Mouse (Mus musculus) midbrain, embryonic 16.5 days (tissue): ENCODE measurements around the gene Ergic1. TPM values are rescaled to one million over a fixed set of nuclear protein-coding genes. Genes with fewer than 3 reads are reported as not detected.
A peak's percentile ranks its signal among the peaks of the same experiment; 100 is the strongest.

Source experiments
- ATAC-seq: fragments of 200-750 bp; cut with Nextera tagmentation; 2 replicates; pipeline ENCODE4 v1.8.0; 2017; ENCODE audit warnings: moderate TSS enrichment
- H3K27ac ChIP-seq: fragments of 300-500 bp; sonication (generic); 2 replicates; pipeline ENCODE4 v1.5.1; 2014; ENCODE audit warnings: mild to moderate bottlenecking, low read length, mixed read lengths
- H3K27me3 ChIP-seq: fragments of 300-500 bp; sonication (generic); 2 replicates; pipeline ENCODE4 v1.6.1; 2014; ENCODE audit warnings: low read depth, low read length, mixed read lengths; ENCODE audit not compliant: control insufficient read depth, insufficient read depth
- H3K36me3 ChIP-seq: fragments of 300-500 bp; sonication (generic); 2 replicates; pipeline ENCODE4 v1.6.1; 2014; ENCODE audit warnings: mild to moderate bottlenecking, low read length, moderate library complexity, mixed read lengths; ENCODE audit not compliant: control insufficient read depth, insufficient read depth
- H3K4me1 ChIP-seq: fragments of 300-500 bp; sonication (generic); 2 replicates; pipeline ENCODE4 v1.6.1; 2014; ENCODE audit warnings: mild to moderate bottlenecking, low read length, mixed read lengths; ENCODE audit not compliant: control insufficient read depth, insufficient read depth
- H3K4me2 ChIP-seq: fragments of 300-500 bp; sonication (generic); 2 replicates; pipeline ENCODE4 v1.6.1; 2014; ENCODE audit warnings: mild to moderate bottlenecking, low read length, mixed read lengths
- H3K4me3 ChIP-seq: fragments of 300-500 bp; sonication (generic); 2 replicates; pipeline ENCODE4 v1.5.1; 2014; ENCODE audit warnings: low read depth, mild to moderate bottlenecking, low read length, moderate library complexity, mixed read lengths
- H3K9ac ChIP-seq: fragments of 300-500 bp; sonication (generic); 2 replicates; pipeline ENCODE4 v1.6.1; 2014; ENCODE audit warnings: low read depth, low read length, mixed read lengths
- H3K9me3 ChIP-seq: fragments of 300-500 bp; sonication (generic); replicated peaks from 2 replicates; pipeline ENCODE4 v1.6.1; 2014; ENCODE audit warnings: mild to moderate bottlenecking, low read length, mixed read lengths; ENCODE audit not compliant: control insufficient read depth, poor library complexity, severe bottlenecking
- WGBS: fragments of 180-500 bp; shearing (Covaris S2); extraction: QIAGEN DNeasy Blood & Tissue Kit; methylation state at CpG from one replicate; pipeline ENCODE4 v1.1.7; 2014; 5-methylcytosine and 5-hydroxymethylcytosine counted together
- polyA plus RNA-seq: library from polyadenylated mRNA; unstranded; fragments of >200 nt; fragmentation: Nextera tagmentation; extraction: Ambion mirVana; gene quantifications from 2 replicates; pipeline ENCODE4 v1.2.1, GENCODE M21; 2015

The Ergic1 gene
- 102 and 103 TPM in 2 replicates for polyA plus RNA-seq

DNA sequence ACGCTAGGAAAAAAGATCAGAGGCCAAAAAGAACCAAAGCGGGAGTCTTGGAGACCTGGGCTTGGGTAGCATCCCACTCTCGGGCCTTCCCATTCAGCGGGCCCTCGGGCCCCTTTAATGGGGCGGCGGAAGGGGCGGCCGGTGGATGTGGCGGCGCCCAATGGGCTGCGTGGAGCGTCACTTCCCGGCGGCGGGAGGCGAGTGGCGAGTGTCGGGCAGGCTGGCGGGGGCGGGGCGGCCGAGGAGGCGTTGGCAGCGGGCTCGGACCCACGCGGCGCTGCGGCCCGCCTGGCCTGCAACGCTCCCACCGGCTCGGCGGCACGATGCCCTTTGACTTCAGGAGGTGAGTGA is at the start of gene Ergic1:
Gene Ergic1 (plus strand): TSS at position 200 of the 351 bp plus-strand sequence.
- ATAC-seq, result peak; percentile 98
- H3K9me3 ChIP-seq, result no peaks in the 10 kb centered on the region
- no peaks in the 10 kb centered on the region for H3K27me3 ChIP-seq
- H3K27ac ChIP-seq, result peak within 1 kb of the TSS; percentile 81
- peaks cover 16% of the 10 kb centered on the region for H3K36me3 ChIP-seq
- WGBS, result under 1% methylated on average over 36 of the region's 36 CpGs
- H3K9ac ChIP-seq, result peak within 1 kb of the TSS; percentile 90
- peak within 1 kb of the TSS; percentile 69 for H3K4me3 ChIP-seq
- H3K4me2 ChIP-seq, result peak within 1 kb of the TSS; percentile 90
- H3K4me1 ChIP-seq, result peaks cover 23% of the 10 kb centered on the region

DNA sequence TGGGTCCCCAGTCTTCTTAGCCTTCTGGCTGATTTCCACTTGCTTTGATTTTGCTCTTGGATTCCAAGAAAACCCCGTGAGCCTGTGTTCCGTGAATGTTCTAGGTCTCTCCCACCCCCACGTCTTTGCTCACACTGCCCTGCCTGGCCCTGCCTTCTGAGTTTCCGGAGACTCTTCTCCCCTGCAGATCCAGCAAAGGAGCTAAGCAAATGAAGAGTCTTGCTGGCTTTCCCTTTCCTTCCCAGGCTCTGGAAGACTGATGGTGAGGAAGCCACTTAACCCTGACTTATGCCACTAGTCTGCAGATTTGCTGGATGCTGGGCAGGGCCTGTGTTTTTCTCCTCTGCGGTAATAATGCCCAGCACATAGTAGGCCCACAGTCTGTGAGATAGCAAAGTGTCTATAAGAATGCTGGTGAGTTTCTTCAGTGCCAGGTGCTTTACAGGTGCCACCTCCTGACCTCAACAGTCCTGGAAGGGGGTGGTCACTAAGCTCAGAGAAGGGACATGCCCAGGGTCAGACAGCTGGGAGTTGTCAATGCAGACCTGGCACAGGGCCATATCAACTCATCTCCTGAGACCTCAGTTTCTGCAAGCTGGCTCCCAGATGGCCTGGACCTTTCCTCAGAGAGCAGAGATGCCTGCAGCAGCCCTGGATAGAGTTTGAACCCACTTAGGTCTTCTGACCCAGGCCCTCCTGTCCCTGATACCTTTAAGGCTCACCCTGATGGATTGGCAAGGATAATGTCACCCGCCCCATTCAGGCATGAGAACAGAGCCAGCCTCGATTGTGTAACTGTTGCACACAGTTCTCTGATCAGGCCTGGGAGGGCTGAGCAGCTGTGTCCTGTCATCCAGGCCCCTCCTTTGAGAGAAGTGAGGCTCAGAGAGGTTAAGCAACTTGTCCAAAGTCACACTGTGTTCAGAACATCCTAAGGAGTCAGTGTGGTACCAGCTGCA is 49.2 kb upstream of the Ergic1 start:
- no peak overlapping the region for H3K27ac ChIP-seq
- no peak overlapping the region for H3K4me3 ChIP-seq
- no peaks in the 10 kb centered on the region; the same call in 1 of the 2 replicates for H3K4me1 ChIP-seq
- H3K9me3 ChIP-seq, result no peaks in the 10 kb centered on the region
- no peak overlapping the region for H3K9ac ChIP-seq
- H3K36me3 ChIP-seq, result no peaks in the 10 kb centered on the region
- no peak overlapping the region for H3K4me2 ChIP-seq
- no peak for ATAC-seq
- H3K27me3 ChIP-seq, result no peaks in the 10 kb centered on the region
- WGBS, result 71% methylated on average over 7 of the region's 7 CpGs

DNA sequence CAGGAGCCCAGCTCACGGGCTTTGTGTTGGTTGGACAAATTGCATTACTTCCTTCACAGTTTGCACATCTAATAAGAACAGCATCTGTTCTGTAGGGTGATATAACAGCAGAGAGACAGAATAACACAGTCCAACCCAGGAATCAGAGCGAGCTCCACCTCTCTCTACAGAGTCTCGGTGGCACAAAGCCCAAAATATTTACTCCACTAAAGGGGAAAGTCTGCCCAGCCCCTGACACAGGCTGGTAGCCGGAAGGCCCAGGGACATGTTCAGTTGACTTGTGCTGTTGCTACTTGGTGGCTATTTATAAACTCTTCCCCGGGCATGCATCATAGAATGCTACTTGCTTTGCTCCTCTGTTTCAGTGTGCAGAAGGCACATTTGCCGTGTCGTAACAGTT is 48.3 kb upstream of the Ergic1 start:
- no peak for ATAC-seq
- H3K27ac ChIP-seq, result no peak overlapping the region
- no peak overlapping the region for H3K9ac ChIP-seq
- WGBS, result 84% methylated on average over 7 of the region's 7 CpGs
- H3K27me3 ChIP-seq, result no peaks in the 10 kb centered on the region
- H3K4me2 ChIP-seq, result no peak overlapping the region
- no peaks in the 10 kb centered on the region for H3K36me3 ChIP-seq
- H3K4me1 ChIP-seq, result no peaks in the 10 kb centered on the region; the same call in 1 of the 2 replicates
- H3K9me3 ChIP-seq, result no peaks in the 10 kb centered on the region
- H3K4me3 ChIP-seq, result no peak overlapping the region

DNA sequence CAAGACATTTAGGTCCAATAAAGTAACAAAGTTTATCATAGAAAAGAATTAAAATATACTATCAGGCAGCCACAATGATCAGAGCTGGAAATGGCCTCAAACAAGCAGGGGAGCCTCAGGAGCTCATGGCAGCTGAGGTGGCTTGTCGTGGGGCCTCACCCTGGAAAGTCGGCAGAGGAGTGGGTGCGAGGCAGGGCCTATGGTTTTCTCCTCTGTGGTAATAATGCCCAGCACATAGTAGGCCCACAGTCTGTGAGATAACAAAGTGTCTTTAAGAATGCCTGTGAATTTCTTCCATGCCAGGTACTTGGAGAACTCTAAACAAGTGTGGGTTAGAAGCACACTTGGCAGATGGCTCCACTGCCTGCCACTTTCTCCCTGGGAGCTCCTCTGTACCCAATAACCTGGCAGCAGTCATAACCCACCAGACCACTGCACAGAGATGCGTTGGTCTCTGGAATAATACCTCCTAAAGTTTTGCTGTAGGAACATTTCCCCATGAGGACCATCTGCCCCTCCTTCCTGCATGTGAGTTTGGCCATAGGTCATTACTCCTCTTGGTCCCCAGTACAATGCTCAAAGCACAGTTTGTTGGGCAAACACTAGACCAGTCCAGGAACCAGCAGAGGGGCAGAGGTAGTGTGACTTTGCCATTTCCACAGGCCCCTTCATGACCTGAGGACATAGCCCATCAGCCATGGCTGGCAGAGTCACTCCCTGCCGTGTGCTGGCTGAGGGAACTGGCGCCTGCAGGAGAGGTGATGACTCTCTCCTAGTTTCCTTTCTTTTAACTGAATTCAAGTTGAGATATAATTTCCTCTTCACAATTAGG is 47.6 kb upstream of the Ergic1 start:
- no peaks in the 10 kb centered on the region for H3K36me3 ChIP-seq
- no peaks in the 10 kb centered on the region for H3K9me3 ChIP-seq
- WGBS, result 79% methylated on average over 6 of the region's 6 CpGs
- no peak overlapping the region for H3K27ac ChIP-seq
- no peaks in the 10 kb centered on the region; the same call in 1 of the 2 replicates for H3K4me1 ChIP-seq
- H3K27me3 ChIP-seq, result no peaks in the 10 kb centered on the region
- no peak overlapping the region for H3K9ac ChIP-seq
- ATAC-seq, result no peak
- no peak overlapping the region for H3K4me3 ChIP-seq
- no peak overlapping the region for H3K4me2 ChIP-seq

DNA sequence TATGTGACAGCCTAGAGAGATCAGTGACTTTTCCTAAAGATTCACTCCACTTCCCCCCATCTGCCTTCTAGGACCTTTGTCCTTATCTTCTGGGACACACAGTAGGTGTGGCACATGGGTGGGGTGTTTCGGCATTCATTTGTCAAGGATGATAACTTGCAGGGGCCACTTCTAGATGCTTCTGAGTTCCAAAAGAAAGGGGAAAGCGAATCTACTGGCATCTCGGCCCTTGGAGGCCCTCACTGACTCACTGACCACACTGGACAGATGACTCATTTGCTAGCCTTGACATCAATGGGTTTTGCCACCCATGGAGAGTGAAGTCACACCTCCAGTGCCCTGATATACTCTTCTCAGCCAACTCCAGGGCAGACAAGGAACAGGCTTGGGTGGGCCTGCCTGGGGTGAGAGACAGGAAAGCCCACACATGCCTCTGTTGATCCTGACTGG is 46.7 kb upstream of the Ergic1 start:
- no peak overlapping the region for H3K4me2 ChIP-seq
- no peaks in the 10 kb centered on the region for H3K27me3 ChIP-seq
- no peak overlapping the region for H3K27ac ChIP-seq
- no peaks in the 10 kb centered on the region for H3K36me3 ChIP-seq
- no peaks in the 10 kb centered on the region for H3K4me1 ChIP-seq
- H3K4me3 ChIP-seq, result no peak overlapping the region
- ATAC-seq, result no peak
- H3K9ac ChIP-seq, result no peak overlapping the region
- 82% methylated on average over 3 of the region's 3 CpGs for whole genome bisulfite sequencing
- H3K9me3 ChIP-seq, result no peaks in the 10 kb centered on the region

DNA sequence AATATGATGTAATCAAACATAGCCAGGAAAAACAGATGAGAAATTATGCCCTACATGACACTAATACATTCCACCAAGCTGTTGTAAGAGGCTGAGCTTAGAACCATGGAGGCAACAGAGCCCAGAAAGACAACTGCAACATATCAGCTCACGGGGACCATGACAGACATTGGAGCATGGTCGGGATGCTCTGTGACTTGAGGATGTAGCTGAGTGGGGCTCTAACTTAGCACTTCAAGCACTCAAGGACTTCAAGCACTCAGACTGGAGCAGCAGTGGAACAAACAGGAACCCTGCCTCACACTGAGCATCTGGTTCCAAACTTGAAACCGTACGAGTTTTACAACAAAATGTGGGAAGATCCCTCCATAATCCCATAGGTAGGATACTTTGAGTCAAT is 45.6 kb upstream of the Ergic1 start:
- ATAC-seq, result no peak
- H3K27ac ChIP-seq, result no peak overlapping the region
- no peaks in the 10 kb centered on the region for H3K9me3 ChIP-seq
- WGBS, result 90% methylated on average over 4 of the region's 4 CpGs
- no peak overlapping the region for H3K4me2 ChIP-seq
- H3K4me1 ChIP-seq, result no peaks in the 10 kb centered on the region
- no peak overlapping the region for H3K9ac ChIP-seq
- no peaks in the 10 kb centered on the region for H3K27me3 ChIP-seq
- no peak overlapping the region for H3K4me3 ChIP-seq
- H3K36me3 ChIP-seq, result no peaks in the 10 kb centered on the region

DNA sequence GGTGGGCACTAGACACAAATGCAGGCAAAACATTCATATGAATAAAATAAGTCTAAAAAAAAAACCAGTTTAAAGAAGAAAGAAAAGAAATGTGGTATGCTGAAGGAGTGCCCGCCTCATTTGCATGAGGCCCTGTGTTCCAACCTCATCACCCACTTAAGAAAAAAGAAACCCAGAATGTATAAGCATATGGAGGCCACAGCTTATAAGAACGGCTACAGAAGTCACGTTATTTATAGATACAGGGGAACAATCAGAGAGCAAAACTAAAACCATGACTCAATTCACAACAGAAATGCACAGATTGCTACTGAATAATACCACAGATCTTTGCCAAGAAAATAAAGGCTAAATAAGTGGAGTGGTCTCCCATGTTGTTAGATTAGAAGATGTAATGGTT is 43.0 kb upstream of the Ergic1 start:
- Histone ChIP-seq H3K27me3 (no peaks in the 10 kb centered on the region), H3K9ac (no peak overlapping the region), H3K4me1 (no peaks in the 10 kb centered on the region), H3K9me3 (no peaks in the 10 kb centered on the region), H3K4me2 (no peak overlapping the region), H3K36me3 (no peaks in the 10 kb centered on the region), H3K4me3 (no peak overlapping the region), H3K27ac (no peak overlapping the region)
- no peak for ATAC-seq
- WGBS, result 86% methylated on average over 3 of the region's 3 CpGs

DNA sequence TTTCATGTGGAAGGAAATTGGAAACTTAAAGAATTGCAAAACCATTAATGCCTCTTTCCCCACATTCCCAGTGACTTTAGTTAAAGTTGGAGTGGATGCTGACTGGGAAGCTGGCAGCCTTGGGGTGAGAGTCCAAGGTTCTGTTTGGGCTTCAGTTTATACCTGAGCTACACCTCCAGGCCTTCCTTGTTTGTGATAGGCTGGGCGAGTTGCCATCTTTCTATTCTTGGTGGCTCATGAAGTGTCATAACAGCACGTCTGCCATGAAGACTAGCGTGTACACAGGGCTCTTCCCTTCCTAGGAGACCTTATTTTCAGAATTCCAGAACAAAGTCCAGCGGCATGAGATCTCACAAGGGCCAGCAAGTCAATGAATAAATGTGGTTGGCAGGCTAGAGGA is 38.6 kb upstream of the Ergic1 start:
- no peak overlapping the region for H3K27ac ChIP-seq
- WGBS, result 86% methylated on average over 4 of the region's 4 CpGs
- no peaks in the 10 kb centered on the region for H3K27me3 ChIP-seq
- no peaks in the 10 kb centered on the region for H3K4me1 ChIP-seq
- no peak overlapping the region for H3K9ac ChIP-seq
- H3K36me3 ChIP-seq, result no peaks in the 10 kb centered on the region
- no peak for ATAC-seq
- no peak overlapping the region for H3K4me3 ChIP-seq
- H3K9me3 ChIP-seq, result no peaks in the 10 kb centered on the region
- no peak overlapping the region for H3K4me2 ChIP-seq

DNA sequence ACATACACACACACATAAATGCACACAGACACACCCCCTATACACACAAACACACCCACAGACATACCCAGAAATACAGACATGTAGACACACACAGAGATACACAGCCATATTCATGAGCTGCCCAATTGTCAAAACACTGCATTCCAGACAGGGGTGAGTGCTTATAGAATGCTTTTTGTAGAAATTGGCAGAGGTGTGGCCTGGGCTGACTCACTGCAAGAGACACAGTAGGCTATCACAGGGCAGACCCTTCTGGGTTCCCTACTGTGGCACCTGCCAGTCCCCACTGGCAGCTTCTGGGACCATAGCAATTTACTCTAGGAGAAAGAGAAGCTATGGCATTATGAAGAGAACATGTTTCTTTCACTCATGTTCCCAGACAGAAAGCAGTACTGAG is 37.0 kb upstream of the Ergic1 start:
- no peaks in the 10 kb centered on the region for H3K9me3 ChIP-seq
- H3K4me2 ChIP-seq, result no peak overlapping the region
- ATAC-seq, result no peak
- no peak overlapping the region for H3K4me3 ChIP-seq
- no peaks in the 10 kb centered on the region for H3K27me3 ChIP-seq
- H3K9ac ChIP-seq, result no peak overlapping the region
- H3K27ac ChIP-seq, result no peak overlapping the region
- H3K36me3 ChIP-seq, result no peaks in the 10 kb centered on the region
- no peaks in the 10 kb centered on the region for H3K4me1 ChIP-seq
